Mouse (Mus musculus) embryonic fibroblast, embryonic 13.5 days (primary cell): ENCODE results near the gene Sult1b1.

Experiments
- CTCF ChIP-seq: IDR thresholded peaks from 2 replicates; pipeline ENCODE4 v1.5.1; 2011; ENCODE audit warnings: mild to moderate bottlenecking, control low read depth, low read length, moderate library complexity, borderline replicate concordance; ENCODE audit not compliant: insufficient read depth
- POLR2A ChIP-seq: IDR thresholded peaks from 2 replicates; pipeline ENCODE4 v1.6.1; 2011; ENCODE audit warnings: low read depth, mild to moderate bottlenecking, control low read depth, low read length, moderate library complexity

GRCm38 (mm10) chr5:87482160-87482559 is 55.8 kb downstream of the Sult1b1 start, which contains the start of gene Ugt2a2:
- TF ChIP-seq CTCF (no peak), POLR2A (no peak)
